Mouse (Mus musculus) embryo, embryonic 10.5 days (tissue): ENCODE measurements around the gene Rubcn.
"Not testable (repeated sequence)": the region's sequence is repeated elsewhere in the genome, so short reads cannot be mapped to it uniquely, and the experiment has no call there.

Source experiments
- DNase-seq: peaks from one replicate; pipeline ENCODE4 v3.0.0-alpha.2; 2015; ENCODE audit warnings: low spot score

The Rubcn gene

DNA sequence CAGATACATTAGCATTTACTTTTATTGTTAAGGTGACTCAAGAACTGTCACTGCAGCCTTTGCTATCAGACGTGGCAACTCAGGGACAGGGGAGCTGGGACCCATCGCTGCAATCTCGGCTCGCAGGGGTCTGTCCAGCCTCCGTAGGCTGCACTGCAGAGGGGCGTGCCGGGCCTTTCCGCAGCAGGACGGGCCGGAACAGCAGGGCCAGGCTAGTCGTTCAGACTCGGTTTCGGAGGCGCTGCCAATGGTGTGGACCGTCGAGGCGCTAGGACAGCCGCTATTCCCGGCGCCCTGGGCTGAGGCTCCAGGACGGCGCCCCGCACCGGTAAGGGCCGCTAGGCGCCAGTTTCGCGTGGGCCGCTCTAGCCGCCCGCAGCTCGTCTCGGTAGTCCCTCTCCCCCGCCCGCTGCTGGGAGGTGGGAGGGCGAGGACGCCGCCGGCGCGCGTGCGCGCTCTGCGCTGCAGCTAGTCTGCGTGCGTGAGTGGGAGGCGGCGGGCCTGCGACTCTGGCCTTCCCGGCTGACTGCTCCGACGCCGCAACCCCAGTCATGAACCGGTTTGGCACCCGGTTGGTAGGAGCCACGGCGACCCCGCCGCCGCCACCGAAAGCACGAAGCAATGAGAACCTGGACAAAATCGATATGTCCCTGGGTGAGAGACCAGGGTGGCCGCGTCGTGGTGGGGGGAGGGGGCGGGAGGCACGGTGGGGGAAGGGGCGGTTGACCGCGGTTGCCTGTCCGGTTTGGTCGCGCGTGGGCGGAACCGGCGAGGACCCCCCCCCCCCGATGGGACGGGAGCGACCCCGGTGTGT is at the start of gene Rubcn, which contains the start of gene Fyttd1:
Gene Rubcn (minus strand): TSS at position 424 of the 814 bp plus-strand sequence.
Gene Fyttd1 (plus strand): TSS at position 158 of the 814 bp plus-strand sequence.
- peak; percentile 95 for DNase-seq

DNA sequence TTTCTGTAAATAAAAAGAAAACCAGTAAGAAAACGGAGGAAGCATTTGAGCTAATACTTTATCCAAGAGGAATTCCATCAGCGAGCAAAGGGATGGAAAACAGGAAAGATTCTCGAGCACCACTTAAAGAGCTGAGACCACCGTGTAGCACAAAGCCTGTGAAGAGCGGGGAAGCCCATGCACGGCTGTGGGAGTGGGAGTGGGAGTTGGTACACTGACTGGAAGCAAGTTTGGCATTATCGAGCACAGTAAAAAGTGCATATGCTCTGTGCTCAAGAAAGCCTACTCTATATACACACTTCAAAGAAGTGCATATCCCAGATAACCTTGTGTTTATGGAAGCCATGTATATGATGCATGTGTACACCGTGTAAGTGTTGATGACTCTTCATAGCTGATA is 49.5 kb upstream of the Rubcn start:
- DNase-seq, result no peak

DNA sequence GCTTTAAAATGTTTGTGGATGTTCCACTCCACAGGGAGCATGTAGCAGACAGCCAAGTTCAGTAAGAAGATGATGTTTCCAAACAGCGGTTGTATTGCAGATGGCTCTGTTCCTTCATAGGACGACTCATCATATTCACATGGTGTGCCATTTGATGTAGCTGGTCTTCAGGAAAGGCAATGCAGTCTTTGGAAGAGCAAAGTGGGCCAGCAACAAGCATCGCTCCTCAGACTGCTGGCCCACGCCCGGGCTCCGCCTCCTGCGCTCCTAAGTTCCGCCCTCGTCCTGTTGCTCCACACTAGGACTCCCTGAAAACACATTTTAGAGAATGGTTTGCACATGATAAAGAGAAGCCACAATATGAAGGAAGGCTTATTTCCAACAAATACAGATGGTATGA is 49.1 kb upstream of the Rubcn start:
- not testable (repeated sequence) for DNase-seq

DNA sequence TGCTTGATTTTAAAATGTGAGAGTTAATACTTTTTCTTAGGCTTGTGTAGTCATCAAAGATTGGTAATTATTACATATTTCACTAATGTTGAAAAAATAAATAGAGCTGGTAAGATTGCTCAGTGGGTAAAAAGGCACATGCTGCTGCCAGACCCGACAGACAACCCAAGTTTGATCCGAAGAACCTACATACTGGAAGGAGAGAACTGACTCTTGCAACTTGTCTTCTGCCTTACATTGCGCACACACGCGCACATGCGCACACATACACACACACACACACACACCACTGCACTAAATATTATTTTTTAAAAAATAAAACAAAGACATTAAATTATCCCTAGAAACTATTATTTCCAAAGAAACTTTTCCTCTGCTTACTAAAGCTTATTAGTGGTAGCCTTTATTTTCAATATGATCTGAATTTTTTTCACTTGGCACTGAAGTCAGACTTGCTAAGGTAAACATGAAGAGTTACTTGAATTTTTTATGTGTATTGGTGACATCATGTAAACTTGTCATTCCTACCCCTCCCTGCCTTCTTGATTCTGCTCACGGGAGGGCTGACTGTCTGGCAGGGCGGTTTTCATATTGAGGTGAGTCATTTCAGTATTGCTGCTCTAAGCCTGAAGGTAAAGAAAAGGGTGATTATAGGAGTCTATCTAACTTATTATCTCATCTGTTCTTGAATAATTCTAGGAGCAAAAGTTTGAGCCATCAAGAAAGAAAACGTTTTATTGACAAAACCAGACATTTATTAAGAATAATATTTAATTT is 37.9 kb upstream of the Rubcn start:
- DNase-seq, result no peak

DNA sequence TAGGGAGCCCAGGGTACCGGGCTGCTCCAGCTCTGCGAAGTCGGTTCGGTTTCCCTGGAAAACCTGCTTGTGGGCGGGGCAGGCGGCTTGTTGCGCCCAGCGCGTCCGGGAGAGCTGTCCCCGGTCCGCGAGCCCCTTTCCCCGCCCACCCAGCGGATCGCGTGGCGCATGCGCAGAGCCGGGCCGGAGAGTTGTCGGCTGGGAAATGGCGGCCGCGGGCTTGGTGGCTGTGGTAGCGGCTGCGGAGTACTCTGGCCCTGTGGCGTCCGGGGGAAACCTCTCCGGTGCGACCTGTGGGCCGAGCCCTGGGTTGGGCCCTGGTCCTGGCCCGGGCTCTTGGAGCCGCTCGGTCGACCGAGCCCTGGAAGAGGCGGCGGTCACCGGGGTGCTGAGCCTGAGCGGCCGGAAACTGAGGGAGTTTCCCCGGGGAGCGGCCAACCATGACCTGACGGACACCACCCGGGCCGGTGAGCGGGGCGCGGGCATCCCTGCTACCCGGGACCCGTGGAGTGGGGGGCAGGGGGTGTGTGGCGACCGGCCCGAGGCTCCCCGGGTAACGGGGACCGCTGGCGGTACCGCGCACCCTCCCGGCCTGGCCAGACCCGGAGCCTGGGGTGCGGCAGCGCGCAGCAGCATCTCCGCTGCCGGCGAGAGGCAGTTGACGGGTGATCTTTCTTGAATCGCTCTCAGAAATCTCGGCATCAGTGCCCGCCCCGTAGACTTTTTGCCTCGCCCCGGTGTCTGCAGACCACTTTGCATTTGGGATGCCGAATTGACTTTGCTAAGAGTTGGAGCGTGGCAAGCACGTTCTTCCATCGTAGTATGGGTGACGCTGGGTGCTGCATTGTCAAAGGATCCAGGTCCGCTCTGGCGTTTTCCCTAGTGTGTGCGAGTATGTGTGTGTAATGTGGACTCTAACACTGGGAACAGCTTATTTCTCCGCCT is 36.6 kb upstream of the Rubcn start, which contains the start of gene Lrch3:
Gene Lrch3 (plus strand): TSS at position 164 of the 945 bp plus-strand sequence.
- peak; percentile 95 for DNase-seq

DNA sequence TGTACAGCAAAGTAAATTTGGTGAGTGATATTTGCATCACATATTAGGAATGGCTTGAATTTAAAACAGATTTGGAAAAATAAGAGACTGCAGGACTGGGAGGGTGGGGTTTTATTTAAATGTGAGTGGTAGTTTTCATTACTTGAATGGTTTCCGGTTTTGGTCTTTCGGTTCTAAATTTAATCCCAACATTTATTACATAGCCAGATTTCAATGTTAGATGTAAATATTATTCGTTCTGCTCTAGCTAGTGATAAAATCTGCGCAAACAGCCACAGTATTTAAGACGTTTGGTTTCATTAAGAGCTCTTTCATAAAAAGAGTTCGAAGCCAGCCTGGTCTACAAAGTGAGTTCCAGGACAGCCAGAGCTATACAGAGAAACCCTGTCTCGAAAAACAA is 35.6 kb upstream of the Rubcn start:
- DNase-seq, result no peak

DNA sequence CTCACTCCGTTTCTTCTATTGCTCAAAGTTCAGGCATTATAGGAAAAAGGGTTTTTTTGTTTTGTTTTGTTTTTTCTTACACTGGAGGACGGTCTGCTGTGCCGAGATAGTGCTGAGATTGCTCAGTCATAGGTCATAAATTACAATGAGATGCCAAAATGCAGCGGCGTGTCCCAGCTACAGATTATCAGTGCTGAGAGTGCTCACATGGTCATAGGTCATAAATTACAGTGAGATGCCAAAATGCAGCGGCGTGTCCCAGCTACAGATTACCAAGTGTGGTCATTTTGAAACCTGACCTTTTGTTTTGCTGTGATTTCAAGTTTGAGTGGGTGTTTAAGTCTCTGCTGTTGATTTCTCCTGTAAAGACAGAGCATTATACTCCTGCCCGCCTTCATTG is 29.2 kb upstream of the Rubcn start:
- peak; percentile 12 for DNase-seq

DNA sequence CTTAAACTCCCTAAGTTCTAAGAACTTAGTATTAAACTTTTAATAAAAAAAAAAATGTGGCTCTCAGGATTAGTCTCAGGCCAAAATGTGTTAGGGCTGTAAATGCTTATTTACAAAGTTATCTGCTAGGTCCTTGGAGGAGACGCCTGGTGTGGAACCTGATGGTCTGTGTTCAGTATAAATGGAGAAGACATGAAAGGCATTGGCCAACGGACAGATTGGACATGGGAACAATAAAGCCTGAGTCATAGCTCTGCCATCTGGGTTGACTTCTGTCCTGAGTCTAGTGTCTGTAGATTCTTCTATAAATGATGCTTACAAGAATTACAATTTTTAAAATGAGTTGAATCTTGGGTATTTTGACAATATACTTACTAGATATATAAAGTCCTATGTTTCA is 28.6 kb upstream of the Rubcn start:
- DNase-seq, result no peak

DNA sequence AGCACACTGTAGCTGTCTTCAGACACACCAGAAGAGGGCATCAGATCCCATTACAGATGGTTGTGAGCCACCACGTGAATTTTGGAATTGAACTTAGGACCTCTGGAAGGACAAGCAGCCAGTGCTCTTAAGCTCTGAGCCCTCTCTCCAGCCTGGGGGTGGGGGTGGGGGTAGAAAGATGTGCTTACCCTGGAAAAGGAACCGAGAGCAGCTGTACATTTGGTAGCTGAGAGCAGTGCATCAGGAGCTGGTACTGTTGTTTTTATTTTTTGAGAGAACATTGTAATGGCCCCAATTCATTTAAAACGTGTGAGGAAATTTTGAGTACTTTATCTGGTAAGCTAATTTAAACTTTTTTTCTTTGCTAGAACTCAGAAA is 24.5 kb upstream of the Rubcn start:
- DNase-seq, result no peak

DNA sequence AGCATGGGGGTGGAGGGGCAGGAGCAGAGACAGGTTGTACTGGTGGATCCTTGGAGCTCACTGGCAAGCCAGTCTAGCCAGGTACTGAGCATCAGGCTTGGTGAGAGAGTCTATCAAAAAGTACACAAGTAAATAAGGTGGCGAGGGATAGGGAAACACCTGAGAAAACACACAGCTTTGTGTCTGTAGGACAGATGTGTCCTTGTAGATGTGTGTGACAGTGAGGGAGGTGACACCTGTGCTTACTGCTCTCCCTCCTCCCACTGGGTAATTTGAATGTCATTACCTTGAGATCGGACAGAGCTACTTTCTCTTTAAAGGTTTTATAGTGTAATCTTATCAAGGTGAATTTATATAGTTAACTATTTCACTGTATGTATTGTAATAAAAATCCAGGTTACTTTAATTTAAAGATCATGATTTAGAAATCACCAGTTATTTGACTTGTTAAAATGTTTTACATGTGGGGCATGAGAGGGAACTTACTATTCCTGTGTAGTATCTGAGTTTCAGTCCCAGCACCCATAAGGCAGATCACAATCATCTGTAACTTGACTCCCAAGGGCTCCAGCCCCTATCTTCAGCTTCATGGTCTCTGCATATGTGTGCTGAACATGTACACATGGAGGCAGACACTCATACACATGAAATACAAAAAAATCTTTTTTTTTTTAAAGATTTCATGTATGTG is 23.9 kb upstream of the Rubcn start:
- no peak for DNase-seq

DNA sequence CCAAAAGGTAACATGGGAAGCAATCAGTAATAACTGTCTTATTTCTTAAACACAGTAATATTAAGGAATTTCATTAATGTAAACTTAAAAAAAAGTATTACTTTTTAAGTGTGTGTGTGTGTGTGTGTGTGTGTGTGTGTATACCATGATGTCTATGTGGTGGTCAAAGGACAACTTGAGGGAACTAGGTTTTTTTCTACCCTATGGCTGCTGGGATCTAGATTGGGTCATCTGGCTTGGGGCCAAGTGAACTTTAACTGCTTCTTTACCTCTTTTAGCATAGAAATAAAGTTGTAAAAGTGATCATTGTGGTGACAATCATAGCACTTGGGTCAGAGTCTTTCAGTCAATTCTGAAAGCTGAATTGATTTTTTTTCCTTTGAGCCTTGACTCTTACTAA is 18.6 kb upstream of the Rubcn start:
- DNase-seq, result no peak

DNA sequence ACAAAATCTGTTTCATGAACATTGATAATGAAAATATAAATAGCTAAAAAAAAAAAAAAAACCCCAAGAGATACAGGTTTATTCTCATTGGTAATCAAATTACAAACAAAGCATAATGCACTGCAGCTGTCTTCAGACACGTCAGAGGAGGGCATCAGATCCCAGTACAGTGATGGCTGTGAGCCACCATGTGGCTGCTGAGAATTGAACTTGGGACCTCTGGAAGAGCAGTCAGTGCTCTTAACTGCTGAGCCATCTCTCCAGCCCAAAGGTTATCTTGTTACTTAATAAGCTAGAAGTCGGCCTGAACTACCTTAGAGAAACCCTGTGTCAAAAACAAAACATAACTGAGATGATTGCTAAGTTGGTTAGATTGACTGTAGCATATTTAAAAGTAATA is 12.3 kb upstream of the Rubcn start:
- no peak for DNase-seq

DNA sequence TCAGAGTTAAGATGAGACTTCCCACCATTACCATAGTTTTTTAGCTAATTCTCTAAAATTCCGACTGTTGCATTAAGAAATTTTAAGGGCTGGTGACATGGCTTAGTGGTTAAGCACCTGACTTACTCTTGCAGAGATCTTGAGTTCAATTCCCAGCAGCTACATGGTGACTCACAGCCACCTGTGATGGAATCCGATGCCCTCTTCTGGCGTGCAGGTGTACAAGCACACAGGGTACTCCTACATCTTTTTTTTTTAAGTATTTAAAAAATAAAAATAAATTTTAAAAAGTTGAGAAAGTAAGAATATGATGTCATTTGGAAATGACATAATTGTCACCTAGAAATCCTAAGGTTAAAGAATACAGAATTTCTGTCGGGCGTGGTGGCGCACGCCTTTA is 10.4 kb upstream of the Rubcn start:
- DNase-seq, result peak; percentile 5

DNA sequence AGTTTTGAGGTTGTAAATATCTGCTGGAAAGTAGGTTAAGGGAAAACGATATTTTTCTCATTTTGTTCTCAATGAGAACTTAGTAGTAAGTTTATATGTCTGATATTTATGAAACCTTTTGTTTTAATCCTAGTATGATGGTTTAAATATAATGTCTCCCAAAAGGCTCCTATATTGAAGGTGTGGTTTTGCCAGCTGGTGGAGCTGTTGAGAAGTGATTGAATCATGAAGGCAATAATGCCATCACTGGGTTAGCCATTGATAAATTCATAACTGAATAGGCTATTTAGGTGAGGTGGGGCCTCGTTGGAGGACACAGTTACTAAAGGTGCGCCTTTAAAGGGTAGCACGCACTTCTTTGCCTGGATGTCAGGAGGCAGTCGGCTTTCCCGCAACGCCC is 4.0 kb upstream of the Rubcn start:
- no peak for DNase-seq

DNA sequence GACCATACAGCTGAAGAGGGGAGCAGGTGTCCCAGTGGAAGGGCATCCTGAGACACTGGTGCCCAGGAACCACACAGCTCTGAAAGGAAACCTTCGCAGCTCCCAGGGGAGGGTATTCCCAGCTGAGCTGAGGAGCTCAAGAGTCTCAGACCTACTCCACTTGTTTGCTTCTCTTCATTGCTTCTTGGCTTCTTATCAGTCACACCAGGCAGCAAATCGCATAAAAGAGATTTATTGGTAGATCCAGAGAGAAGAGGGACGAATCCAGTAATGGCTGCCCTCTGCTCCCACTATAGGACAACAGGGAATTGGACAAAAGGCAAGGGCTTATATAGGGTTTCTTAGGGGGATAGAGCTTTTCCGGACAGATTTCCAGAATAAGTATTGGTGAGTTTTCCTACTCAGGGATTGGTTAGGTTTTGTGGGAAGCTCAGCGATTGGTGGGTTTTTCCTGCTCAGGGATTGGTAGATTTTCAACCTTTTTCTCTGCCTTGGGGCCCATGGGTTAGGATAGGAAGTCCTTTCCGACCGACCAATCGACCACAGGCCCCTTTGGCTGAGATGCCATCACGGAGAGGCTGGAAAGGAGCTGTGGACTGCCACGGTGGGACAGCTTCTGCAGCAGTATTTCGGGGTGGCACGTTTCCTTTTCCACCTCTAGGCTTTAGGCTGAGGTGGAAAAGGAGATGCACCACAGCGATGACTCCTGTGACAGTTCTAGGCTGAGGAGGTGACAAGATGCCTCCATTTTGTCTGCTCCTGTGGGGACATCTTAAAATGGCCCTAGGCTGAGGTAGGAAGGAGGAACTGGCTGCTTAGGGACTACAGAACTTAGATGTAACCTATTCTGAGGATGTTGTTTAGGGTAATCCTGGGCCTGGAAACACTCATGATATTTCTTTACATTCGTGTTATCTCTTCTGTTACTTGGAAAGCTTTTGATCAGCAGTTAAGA is 1.7 kb upstream of the Rubcn start:
- DNase-seq, result peak; percentile 15

DNA sequence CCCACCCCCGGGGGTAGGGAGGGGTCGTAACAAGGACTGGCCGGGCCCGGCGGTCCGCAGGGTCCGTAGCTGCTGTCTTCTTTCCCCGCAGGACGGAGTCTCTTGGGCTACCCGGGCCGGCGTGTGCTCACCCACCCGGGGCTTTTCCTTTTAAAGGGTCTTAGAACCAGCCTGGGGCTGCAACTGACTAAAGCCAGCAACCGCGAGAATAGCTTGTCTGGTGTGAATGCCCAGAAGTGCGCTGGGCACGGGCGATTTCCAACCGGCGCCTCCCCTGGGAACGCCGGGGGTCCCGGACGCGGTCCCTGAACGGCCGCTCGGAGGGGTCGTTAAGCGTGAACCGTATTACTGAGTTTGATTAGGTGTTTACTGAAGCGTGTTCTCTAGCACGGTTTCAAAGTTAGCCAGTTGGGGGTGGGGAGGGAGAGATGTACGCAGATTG is 612 bp upstream of the Rubcn start:
- peak; percentile 51 for DNase-seq

DNA sequence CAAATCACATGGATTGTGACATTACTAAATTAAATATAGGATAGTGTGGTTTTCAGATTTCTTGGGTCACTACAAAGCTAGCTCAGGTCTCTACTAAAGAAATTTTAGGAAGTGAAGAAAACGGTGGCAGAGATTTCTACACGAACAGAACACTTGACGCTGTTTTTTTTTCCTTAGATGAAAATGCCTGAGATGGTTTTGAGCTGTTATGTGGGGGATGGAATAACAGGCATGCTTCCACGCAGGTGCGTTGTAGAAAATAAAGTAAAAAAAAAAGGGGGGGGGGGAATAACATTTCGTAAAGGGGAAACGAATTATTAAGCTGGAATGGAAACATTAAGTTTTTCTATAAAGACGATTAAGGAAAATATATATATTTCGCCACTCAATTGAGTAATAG is 735 bp downstream of the Rubcn start:
- peak; percentile 10 for DNase-seq

DNA sequence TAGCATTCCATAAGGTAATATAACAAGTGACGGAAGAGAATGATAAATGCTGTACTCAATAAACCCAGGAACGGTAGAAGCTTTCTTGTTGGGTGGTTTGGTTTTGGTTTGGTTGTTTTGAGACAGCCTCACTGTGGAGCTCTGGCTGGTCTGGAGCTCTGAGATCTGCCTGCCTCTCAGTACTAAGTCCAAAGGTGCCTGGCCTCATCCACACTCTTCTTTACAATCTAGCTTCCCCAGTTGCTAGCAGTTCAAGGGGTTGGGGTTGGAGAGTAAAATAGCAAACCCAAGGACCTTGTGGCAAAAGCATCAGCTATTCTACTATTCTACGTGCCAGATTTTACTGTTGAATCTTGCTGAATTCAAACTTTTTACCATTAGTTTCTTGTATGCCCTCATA is 1.7 kb downstream of the Rubcn start:
- no peak for DNase-seq

DNA sequence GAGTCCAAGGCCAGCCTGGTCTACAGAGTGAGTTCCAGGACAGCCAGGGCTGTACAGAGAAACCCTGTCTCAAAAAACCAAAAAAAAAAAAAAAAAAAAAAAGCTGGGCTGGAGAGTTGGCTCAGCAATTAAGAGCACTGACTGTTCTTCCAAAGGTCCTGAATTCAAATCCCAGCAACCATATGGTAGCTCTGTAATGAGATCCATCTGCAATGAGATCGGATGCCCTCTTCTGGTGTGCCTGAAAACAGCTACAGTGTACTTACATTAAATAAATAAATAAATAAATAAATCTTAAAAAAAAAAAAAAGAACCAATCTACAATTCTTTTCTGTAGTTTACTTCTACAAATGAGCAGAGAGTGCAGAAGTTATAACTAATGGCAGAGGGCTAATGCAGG is 2.3 kb downstream of the Rubcn start:
- DNase-seq, result not testable (repeated sequence)

DNA sequence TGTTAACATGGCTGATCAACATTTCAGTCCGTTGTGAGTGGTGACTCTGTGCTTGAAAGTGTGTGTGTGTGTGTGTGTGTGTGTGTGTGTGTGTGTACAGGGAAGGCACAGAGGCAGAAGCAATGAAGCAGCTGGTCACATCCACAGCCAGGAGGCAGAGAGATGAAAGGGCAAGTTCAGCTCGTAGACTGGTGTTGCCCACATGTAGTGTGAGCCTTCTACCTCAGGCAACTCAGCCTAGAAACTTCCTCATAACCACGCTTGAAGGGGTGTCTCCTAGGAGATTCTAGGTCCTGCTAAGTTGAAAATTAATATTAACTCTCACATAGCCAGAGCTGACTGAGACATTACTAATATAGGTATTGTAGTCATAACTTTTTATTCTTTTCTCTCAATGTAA is 4.2 kb downstream of the Rubcn start:
- DNase-seq, result no peak
